Mouse (Mus musculus): ENCODE results near the gene Nfic. TPM values are rescaled to one million over a fixed set of nuclear protein-coding genes. Genes with fewer than 3 reads are reported as not detected.

The Nfic gene
- polyA plus RNA-seq, 1 experiment, result 6.1 TPM

- H3K4me3 ChIP-seq (ENCODE audit: low read depth, low read length), result peak overlapping the region; percentile 41
- 0 out of 2 replicates have a peak overlapping the region, but pooled peaks have one; percentile 0 for H3K9ac ChIP-seq (ENCODE audit: low read depth, poor library complexity, severe bottlenecking)
- peaks cover 3% of the 10 kb centered on the region for H3K4me1 ChIP-seq (ENCODE audit: control insufficient read depth, insufficient read depth, low read length)
- TF ChIP-seq EP300 (IDR thresholded peaks at IDR 0.05; ENCODE audit: insufficient read depth, low read depth, low read length), result no peak
- no peak for TF ChIP-seq CTCF (IDR thresholded peaks at IDR 0.05; ENCODE audit: low read depth, low read length)
- TF ChIP-seq POLR2A (IDR thresholded peaks at IDR 0.05; ENCODE audit: insufficient read depth, low read length), result no peak
- H3K27ac ChIP-seq (ENCODE audit: insufficient read depth, low read length), result no peak overlapping the region
- H3K27me3 ChIP-seq (ENCODE audit: control insufficient read depth, insufficient read depth, low read length, poor library complexity, severe bottlenecking), result no peaks in the 10 kb centered on the region
- H3K9me3 ChIP-seq (replicated peaks; ENCODE audit: control insufficient read depth, insufficient read depth, low read length, poor library complexity, severe bottlenecking), result no peaks in the 10 kb centered on the region
- H3K36me3 ChIP-seq (ENCODE audit: control insufficient read depth, insufficient read depth, low read length, poor library complexity, severe bottlenecking), result no peaks in the 10 kb centered on the region; the same call in 1 of the 2 replicates
Observed at GRCm38 (mm10) chr10:81498316-81499249, 43.1 kb upstream of the Nfic start.

- H3K9me3 ChIP-seq (replicated peaks; ENCODE audit: control insufficient read depth, insufficient read depth, low read length, poor library complexity, severe bottlenecking), result no peaks in the 10 kb centered on the region
- no peak overlapping the region for H3K9ac ChIP-seq (ENCODE audit: low read depth, poor library complexity, severe bottlenecking)
- H3K36me3 ChIP-seq (ENCODE audit: control insufficient read depth, insufficient read depth, low read length, poor library complexity, severe bottlenecking), result no peaks in the 10 kb centered on the region; the same call in 1 of the 2 replicates
- H3K4me3 ChIP-seq (ENCODE audit: low read depth, low read length), result no peak overlapping the region
- TF ChIP-seq EP300 (IDR thresholded peaks at IDR 0.05; ENCODE audit: insufficient read depth, low read depth, low read length), result no peak
- H3K4me1 ChIP-seq (ENCODE audit: control insufficient read depth, insufficient read depth, low read length), result peaks cover 3% of the 10 kb centered on the region
- no peaks in the 10 kb centered on the region for H3K27me3 ChIP-seq (ENCODE audit: control insufficient read depth, insufficient read depth, low read length, poor library complexity, severe bottlenecking)
- H3K27ac ChIP-seq (ENCODE audit: insufficient read depth, low read length), result no peak overlapping the region
Observed at GRCm38 (mm10) chr10:81497401-81498270, 42.2 kb upstream of the Nfic start.

GRCm38 (mm10) chr10:81496969-81497368 lies 41.5 kb upstream of the Nfic start:
- TF ChIP-seq POLR2A (IDR thresholded peaks at IDR 0.05; ENCODE audit: insufficient read depth, low read length) (no peak), CTCF (IDR thresholded peaks at IDR 0.05; ENCODE audit: low read depth, low read length) (no peak), EP300 (IDR thresholded peaks at IDR 0.05; ENCODE audit: insufficient read depth, low read depth, low read length) (no peak)
- Histone ChIP-seq H3K9ac (ENCODE audit: low read depth, poor library complexity, severe bottlenecking) (0 out of 2 replicates have a peak overlapping the region, but pooled peaks have one; percentile 19), H3K27me3 (ENCODE audit: control insufficient read depth, insufficient read depth, low read length, poor library complexity, severe bottlenecking) (no peaks in the 10 kb centered on the region), H3K36me3 (ENCODE audit: control insufficient read depth, insufficient read depth, low read length, poor library complexity, severe bottlenecking) (peaks cover 1% of the 10 kb centered on the region; the same call in 1 of the 2 replicates), H3K4me3 (ENCODE audit: low read depth, low read length) (no peak overlapping the region), H3K27ac (ENCODE audit: insufficient read depth, low read length) (no peak overlapping the region), H3K4me1 (ENCODE audit: control insufficient read depth, insufficient read depth, low read length) (peaks cover 3% of the 10 kb centered on the region), H3K9me3 (replicated peaks; ENCODE audit: control insufficient read depth, insufficient read depth, low read length, poor library complexity, severe bottlenecking) (no peaks in the 10 kb centered on the region)

- Histone ChIP-seq H3K9me3 (replicated peaks; ENCODE audit: control insufficient read depth, insufficient read depth, low read length, poor library complexity, severe bottlenecking) (no peaks in the 10 kb centered on the region), H3K4me1 (ENCODE audit: control insufficient read depth, insufficient read depth, low read length) (peaks cover 3% of the 10 kb centered on the region), H3K4me3 (ENCODE audit: low read depth, low read length) (peak within 1 kb of the TSS; percentile 94), H3K9ac (ENCODE audit: low read depth, poor library complexity, severe bottlenecking) (peak within 1 kb of the TSS; percentile 68), H3K27ac (ENCODE audit: insufficient read depth, low read length) (no peak within 1 kb of the TSS), H3K36me3 (ENCODE audit: control insufficient read depth, insufficient read depth, low read length, poor library complexity, severe bottlenecking) (peaks cover 5% of the 10 kb centered on the region; the same call in 1 of the 2 replicates), H3K27me3 (ENCODE audit: control insufficient read depth, insufficient read depth, low read length, poor library complexity, severe bottlenecking) (no peaks in the 10 kb centered on the region)
- no peak for TF ChIP-seq CTCF (IDR thresholded peaks at IDR 0.05; ENCODE audit: low read depth, low read length)
- no peak for TF ChIP-seq EP300 (IDR thresholded peaks at IDR 0.05; ENCODE audit: insufficient read depth, low read depth, low read length)
- peak; percentile 44 for TF ChIP-seq POLR2A (IDR thresholded peaks at IDR 0.05; ENCODE audit: insufficient read depth, low read length)
Observed at GRCm38 (mm10) chr10:81496264-81496901, 40.9 kb upstream of the Nfic start, which contains the start of gene Ncln. Ncln (minus strand) TSS chr10:81496392.

GRCm38 (mm10) chr10:81495616-81496263 lies 40.3 kb upstream of the Nfic start:
- peaks cover 3% of the 10 kb centered on the region for H3K4me1 ChIP-seq (ENCODE audit: control insufficient read depth, insufficient read depth, low read length)
- H3K27me3 ChIP-seq (ENCODE audit: control insufficient read depth, insufficient read depth, low read length, poor library complexity, severe bottlenecking), result no peaks in the 10 kb centered on the region
- no peak overlapping the region for H3K27ac ChIP-seq (ENCODE audit: insufficient read depth, low read length)
- TF ChIP-seq CTCF (IDR thresholded peaks at IDR 0.05; ENCODE audit: low read depth, low read length), result no peak
- no peaks in the 10 kb centered on the region for H3K9me3 ChIP-seq (replicated peaks; ENCODE audit: control insufficient read depth, insufficient read depth, low read length, poor library complexity, severe bottlenecking)
- peak overlapping the region; percentile 68 for H3K9ac ChIP-seq (ENCODE audit: low read depth, poor library complexity, severe bottlenecking)
- peaks cover 8% of the 10 kb centered on the region; the same call in 1 of the 2 replicates for H3K36me3 ChIP-seq (ENCODE audit: control insufficient read depth, insufficient read depth, low read length, poor library complexity, severe bottlenecking)
- peak overlapping the region; percentile 94 for H3K4me3 ChIP-seq (ENCODE audit: low read depth, low read length)

All from ES-Bruce4 (cell line).